Mouse (Mus musculus): Measurements from ENCODE around the gene Zzef1. TPM values are rescaled to one million over a fixed set of nuclear protein-coding genes. Genes with fewer than 3 reads are reported as not detected.

The Zzef1 gene
- total and polyA plus RNA-seq, 2 experiments from 2014 or later: 7.6 to 37.6 TPM

- no peaks in the 10 kb centered on the region for H3K4me1 ChIP-seq (ENCODE audit: insufficient read depth)
- no peaks in the 10 kb centered on the region for H3K9me3 ChIP-seq (ENCODE audit: low read length)
- TF ChIP-seq CTCF (IDR thresholded peaks at IDR 0.05; ENCODE audit: low read depth): no peak
- WGBS: 43% methylated on average over 2 of the region's 2 CpGs
- no peak for ATAC-seq
- no peaks in the 10 kb centered on the region for H3K27me3 ChIP-seq (ENCODE audit: insufficient read depth, low read length)
- peak; percentile 34 for DNase-seq
- H3K27ac ChIP-seq (ENCODE audit: low read depth, low read length): no peak overlapping the region
- H3K4me3 ChIP-seq (ENCODE audit: low read depth, low read length): no peak overlapping the region
- H3K36me3 ChIP-seq (ENCODE audit: insufficient read depth): peaks cover 26% of the 10 kb centered on the region
- H3K9ac ChIP-seq: no peak overlapping the region
- H3K4me2 ChIP-seq (ENCODE audit: low read depth): no peak overlapping the region
Measured at GRCm38 (mm10) chr11:72928516-72928915, 132.5 kb downstream of the Zzef1 start.

- Histone ChIP-seq H3K27me3 (ENCODE audit: insufficient read depth, low read length) (no peaks in the 10 kb centered on the region), H3K4me3 (ENCODE audit: low read depth, low read length) (peak overlapping the region; percentile 29), H3K4me1 (ENCODE audit: insufficient read depth) (peaks cover 3% of the 10 kb centered on the region; the same call in 1 of the 2 replicates), H3K9me3 (ENCODE audit: low read length) (no peaks in the 10 kb centered on the region), H3K4me2 (ENCODE audit: low read depth) (peak overlapping the region; percentile 17), H3K36me3 (ENCODE audit: insufficient read depth) (no peaks in the 10 kb centered on the region), H3K27ac (ENCODE audit: low read depth, low read length) (no peak overlapping the region), H3K9ac (peak overlapping the region; percentile 28)
- TF ChIP-seq CTCF (IDR thresholded peaks at IDR 0.05; ENCODE audit: low read depth): peak; percentile 84
- DNase-seq: peak; percentile 57
- ATAC-seq: peak; percentile 81
- 28% methylated on average over 20 of the region's 20 CpGs for WGBS
Measured at GRCm38 (mm10) chr11:72940208-72941143, 144.4 kb downstream of the Zzef1 start.

GRCm38 (mm10) chr11:72944996-72945793 is 149.2 kb downstream of the Zzef1 start:
- Histone ChIP-seq H3K4me2 (ENCODE audit: low read depth) (no peak overlapping the region), H3K4me1 (ENCODE audit: insufficient read depth) (peaks cover 3% of the 10 kb centered on the region; the same call in 1 of the 2 replicates), H3K27me3 (ENCODE audit: insufficient read depth, low read length) (no peaks in the 10 kb centered on the region), H3K9me3 (ENCODE audit: low read length) (no peaks in the 10 kb centered on the region), H3K36me3 (ENCODE audit: insufficient read depth) (no peaks in the 10 kb centered on the region), H3K4me3 (ENCODE audit: low read depth, low read length) (no peak overlapping the region), H3K9ac (no peak overlapping the region), H3K27ac (ENCODE audit: low read depth, low read length) (no peak overlapping the region)
- no peak for ATAC-seq
- WGBS: 68% methylated on average over 7 of the region's 7 CpGs
- DNase-seq: no peak
- TF ChIP-seq CTCF (IDR thresholded peaks at IDR 0.05; ENCODE audit: low read depth): no peak

GRCm38 (mm10) chr11:72945875-72946559 is 150.0 kb downstream of the Zzef1 start:
- H3K4me1 ChIP-seq (ENCODE audit: insufficient read depth): no peaks in the 10 kb centered on the region
- no peaks in the 10 kb centered on the region for H3K27me3 ChIP-seq (ENCODE audit: insufficient read depth, low read length)
- ATAC-seq (no peak), DNase-seq (no peak)
- no peak for TF ChIP-seq CTCF (IDR thresholded peaks at IDR 0.05; ENCODE audit: low read depth)
- WGBS: 59% methylated on average over 6 of the region's 6 CpGs
- H3K36me3 ChIP-seq (ENCODE audit: insufficient read depth): no peaks in the 10 kb centered on the region
- H3K4me2 ChIP-seq (ENCODE audit: low read depth): no peak overlapping the region
- no peak overlapping the region for H3K9ac ChIP-seq
- H3K9me3 ChIP-seq (ENCODE audit: low read length): no peaks in the 10 kb centered on the region
- no peak overlapping the region for H3K4me3 ChIP-seq (ENCODE audit: low read depth, low read length)
- H3K27ac ChIP-seq (ENCODE audit: low read depth, low read length): no peak overlapping the region

GRCm38 (mm10) chr11:72946560-72947119 is 150.6 kb downstream of the Zzef1 start:
- H3K4me1 ChIP-seq (ENCODE audit: insufficient read depth): no peaks in the 10 kb centered on the region
- H3K4me3 ChIP-seq (ENCODE audit: low read depth, low read length): no peak overlapping the region
- H3K9me3 ChIP-seq (ENCODE audit: low read length): no peaks in the 10 kb centered on the region
- ATAC-seq: no peak
- WGBS: 48% methylated on average over 6 of the region's 6 CpGs
- H3K27me3 ChIP-seq (ENCODE audit: insufficient read depth, low read length): no peaks in the 10 kb centered on the region
- H3K27ac ChIP-seq (ENCODE audit: low read depth, low read length): no peak overlapping the region
- H3K9ac ChIP-seq: no peak overlapping the region
- DNase-seq: no peak
- H3K4me2 ChIP-seq (ENCODE audit: low read depth): no peak overlapping the region
- H3K36me3 ChIP-seq (ENCODE audit: insufficient read depth): no peaks in the 10 kb centered on the region
- no peak for TF ChIP-seq CTCF (IDR thresholded peaks at IDR 0.05; ENCODE audit: low read depth)

- ATAC-seq (no peak), DNase-seq (no peak)
- no peaks in the 10 kb centered on the region for H3K27me3 ChIP-seq (ENCODE audit: insufficient read depth, low read length)
- H3K36me3 ChIP-seq (ENCODE audit: insufficient read depth): no peaks in the 10 kb centered on the region
- H3K9ac ChIP-seq: no peak overlapping the region
- H3K4me1 ChIP-seq (ENCODE audit: insufficient read depth): no peaks in the 10 kb centered on the region
- no peak overlapping the region for H3K27ac ChIP-seq (ENCODE audit: low read depth, low read length)
- WGBS: 41% methylated on average over 11 of the region's 11 CpGs
- H3K4me3 ChIP-seq (ENCODE audit: low read depth, low read length): no peak overlapping the region
- H3K4me2 ChIP-seq (ENCODE audit: low read depth): no peak overlapping the region
- no peak for TF ChIP-seq CTCF (IDR thresholded peaks at IDR 0.05; ENCODE audit: low read depth)
- no peaks in the 10 kb centered on the region for H3K9me3 ChIP-seq (ENCODE audit: low read length)
Measured at GRCm38 (mm10) chr11:72947840-72948239, 151.8 kb downstream of the Zzef1 start.
